Mouse (Mus musculus) layer of hippocampus, postnatal 25 days (tissue): ENCODE measurements around the gene Rmnd5b. TPM values are rescaled to one million over a fixed set of nuclear protein-coding genes. Genes with fewer than 3 reads are reported as not detected.

Source experiments
- DNase-seq, 2 experiments: peaks; one replicate each; pipeline ENCODE4 v3.0.0; 2022; ENCODE audit warnings: mixed read lengths in 2 of 2, low spot score in 1 of 2; ENCODE audit errors: extremely low spot score in 1 of 2
- total RNA-seq, 2 experiments: library from RNA; stranded (reverse); gene quantifications; 2 replicates each; pipeline ENCODE4 v1.2.3; 2021

The Rmnd5b gene
- total RNA-seq, 2 experiments from 2014 or later = 62.3 to 65.9 TPM

DNA sequence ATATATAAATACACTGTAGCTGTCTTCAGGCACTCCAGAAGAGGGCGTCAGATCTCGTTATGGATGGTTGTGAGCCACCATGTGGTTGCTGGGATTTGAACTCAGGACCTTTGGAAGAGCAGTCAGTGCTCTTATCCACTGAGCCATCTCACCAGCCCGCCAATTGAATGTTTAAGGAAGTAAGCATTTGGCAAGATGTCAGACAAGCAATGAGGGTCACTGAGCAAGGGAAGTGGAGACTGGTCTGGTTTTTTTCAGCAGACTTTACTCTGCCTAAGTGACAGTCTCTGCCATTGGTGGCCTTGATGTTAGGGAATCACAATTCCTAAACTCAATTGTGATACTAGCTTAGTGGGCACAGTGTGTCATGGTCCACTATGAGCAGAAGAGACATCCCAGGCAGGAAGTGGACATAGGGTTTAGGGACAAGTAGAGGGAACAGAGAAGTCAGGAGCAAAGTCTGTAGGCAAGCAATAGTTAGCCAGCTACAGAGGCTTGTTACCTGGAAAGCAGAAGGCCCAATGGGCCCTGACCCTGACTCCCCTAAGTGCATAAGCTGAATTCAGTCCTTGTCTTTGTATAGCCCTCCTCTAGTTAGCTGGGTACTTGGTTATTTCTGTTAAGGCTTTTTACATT lies 40.9 kb downstream of the Rmnd5b start:
- DNase-seq = no peak

DNA sequence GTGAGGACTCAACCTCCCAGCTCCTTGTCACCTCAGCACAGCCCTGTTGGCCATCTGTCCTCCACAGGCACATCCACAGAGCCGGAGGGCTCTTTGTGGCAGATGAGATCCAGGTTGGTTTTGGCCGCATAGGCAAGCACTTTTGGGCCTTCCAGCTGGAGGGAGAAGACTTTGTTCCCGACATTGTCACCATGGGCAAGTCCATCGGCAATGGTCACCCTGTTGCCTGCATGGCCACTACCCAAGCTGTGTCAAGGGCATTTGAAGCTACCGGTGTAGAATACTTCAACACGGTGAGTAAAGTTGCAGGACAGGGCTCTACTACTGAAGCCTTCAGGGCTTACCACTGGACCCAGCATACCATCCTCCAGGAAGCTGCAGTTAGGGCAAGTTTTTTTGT lies 41.8 kb downstream of the Rmnd5b start:
- no peak for DNase-seq

DNA sequence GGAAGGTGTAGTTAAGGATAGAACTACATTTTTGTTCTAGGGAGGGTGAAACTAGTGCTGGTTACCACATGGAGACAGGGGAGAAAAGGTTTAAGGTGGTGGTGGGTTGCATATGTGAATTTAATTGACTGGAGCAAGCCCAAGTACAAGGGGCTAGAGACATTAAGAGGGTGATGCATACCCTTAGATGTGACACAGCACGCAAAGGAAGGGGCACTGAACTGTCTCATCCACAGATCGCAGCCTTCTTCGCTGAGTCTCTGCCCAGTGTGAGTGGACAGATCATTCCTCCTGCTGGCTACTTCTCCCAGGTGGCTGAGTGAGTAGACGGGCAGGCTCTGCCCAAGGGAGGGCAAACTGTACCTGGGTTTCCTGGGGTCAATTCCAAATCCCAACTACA lies 42.3 kb downstream of the Rmnd5b start:
- no peak for DNase-seq

DNA sequence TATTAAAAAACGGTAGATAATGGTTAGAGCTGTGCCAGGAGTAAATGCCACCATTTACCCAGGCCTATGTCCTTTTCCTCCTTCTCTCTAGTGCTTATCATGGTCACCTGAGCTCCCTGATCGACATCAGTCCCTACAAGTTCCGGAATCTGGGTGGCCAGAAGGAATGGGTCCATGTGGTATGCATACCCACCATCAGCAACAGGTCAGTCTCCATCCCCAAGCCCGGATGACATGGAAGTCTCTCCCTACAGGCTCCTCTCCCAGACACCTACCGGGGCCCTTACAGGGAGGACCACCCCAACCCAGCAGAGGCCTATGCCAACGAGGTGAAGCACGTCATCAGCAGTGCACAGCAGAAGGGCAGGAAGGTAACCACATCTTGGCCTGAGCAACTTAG lies 43.8 kb downstream of the Rmnd5b start:
- DNase-seq = no peak

DNA sequence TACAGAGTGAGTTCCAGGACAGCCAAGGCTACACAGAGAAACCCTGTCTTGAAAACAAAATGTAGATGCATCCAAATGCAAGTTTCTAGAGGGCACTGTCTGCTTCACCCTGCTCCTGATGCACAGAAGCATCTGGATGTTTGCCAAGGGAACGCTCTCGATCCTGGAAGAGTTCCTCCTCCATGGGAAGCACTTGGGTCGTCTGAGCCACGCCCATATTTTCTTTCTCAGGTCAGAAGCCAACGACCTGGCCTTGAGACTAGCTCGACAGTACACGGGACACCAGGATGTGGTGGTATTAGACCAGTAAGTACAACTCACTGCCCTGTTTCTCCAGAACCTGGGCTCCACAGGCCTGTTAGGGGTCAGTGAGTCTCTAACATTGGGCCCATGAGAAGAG lies 44.5 kb downstream of the Rmnd5b start:
- DNase-seq = no peak

DNA sequence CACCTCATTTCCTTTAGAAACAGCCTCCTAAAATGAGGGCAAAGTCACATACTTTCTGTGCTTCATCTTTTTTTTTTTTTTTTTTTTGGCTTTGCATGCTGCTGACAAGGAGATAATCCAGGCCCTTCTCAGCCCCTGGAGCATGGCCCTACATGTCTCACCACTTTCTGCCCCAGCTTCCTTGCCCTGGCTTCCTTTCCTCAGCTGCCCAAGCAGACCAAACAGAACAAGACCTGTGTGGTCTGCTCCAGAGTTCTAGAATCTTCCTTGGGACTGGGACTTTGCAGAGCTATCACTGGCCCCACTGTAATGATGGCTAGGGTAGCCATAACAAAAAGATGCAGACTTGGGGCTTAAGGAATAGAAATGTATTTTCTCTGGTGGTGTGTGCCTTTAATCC lies 45.7 kb downstream of the Rmnd5b start:
- no peak for DNase-seq

DNA sequence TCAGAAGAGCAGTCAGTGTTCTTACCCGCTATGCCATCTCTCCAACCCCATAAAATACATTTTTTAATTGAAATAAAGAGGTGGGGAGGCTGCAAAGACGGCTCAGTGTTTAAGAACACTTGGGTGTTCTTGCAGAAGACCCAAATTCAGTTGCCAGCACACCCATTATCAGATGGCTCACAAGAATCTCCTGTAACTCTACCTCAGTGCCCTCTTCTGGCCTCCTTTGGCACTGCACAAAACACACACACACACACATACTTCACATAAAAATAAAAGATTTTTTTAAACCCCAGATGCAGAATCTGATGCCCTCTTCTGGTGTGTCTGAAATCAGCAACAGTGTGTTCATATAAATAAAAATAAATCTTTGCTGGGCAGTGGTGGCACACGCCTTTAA lies 46.9 kb downstream of the Rmnd5b start:
- no peak for DNase-seq

DNA sequence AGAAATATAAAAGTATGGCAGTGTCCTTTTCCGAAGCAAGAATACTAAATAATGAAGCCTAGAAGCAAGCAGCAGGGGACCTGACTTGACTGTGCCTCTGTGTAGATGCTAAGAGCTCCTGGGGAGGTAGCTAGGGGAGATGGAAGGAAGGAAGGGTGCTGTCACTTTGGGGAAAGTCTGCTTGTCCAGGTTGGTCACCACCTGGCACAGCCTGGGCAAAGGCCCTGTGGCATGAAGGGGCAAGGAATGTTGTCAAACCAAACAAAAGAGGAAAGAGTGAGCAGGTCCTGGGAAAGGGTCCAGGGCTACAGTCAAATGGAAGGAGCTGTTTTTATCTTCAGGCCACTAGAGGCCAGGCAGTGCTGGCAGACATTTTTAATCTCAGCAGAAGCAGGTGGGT lies 48.6 kb downstream of the Rmnd5b start:
- DNase-seq = no peak

DNA sequence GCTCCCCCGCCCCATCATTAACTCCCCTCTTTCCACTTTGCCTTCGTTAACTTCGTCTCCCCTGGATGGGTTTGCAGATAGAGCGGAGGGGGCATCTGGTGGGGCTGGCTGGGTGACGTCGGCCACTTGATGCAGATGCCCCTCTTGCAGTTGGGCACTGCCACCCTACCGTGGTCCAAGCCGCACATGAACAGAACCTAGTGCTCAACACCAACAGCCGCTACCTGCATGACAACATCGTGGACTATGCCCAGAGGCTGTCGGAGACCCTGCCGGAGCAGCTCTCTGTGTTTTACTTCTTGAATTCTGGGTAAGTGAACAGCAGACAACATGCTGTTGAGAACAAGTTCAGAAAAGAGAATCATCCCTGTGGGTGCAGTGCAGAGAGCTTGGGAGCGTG lies 49.3 kb downstream of the Rmnd5b start:
- no peak for DNase-seq

DNA sequence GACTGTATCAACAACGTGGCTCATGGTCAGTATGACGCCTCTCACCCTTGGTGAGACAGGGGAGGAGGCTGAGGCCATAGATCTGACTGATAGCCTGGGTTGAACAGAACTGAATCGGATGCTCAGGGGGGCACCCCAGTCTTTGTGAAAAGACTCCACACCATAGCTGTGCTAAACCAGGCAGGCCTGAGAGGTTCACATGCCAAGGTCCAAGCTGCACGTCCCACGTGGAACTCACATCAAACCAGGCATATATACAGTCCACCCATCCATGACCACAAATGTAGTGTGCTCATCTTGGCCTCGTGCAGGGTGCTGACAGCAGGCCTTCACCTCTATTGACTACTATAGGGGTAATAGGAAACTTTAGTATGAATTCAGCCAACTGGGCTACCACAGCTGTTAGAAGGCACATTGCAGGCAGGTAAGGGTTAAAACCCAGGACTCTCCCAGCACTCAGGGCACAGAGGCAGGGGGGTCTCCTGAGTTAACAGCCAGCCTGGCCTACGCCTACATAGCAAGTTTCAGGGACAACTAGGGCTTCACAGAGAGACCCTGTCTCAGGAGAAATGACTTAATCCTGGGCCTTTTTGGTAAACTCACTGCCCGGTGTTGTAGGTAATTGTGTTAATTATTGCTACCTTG lies 50.0 kb downstream of the Rmnd5b start:
- DNase-seq = no peak

DNA sequence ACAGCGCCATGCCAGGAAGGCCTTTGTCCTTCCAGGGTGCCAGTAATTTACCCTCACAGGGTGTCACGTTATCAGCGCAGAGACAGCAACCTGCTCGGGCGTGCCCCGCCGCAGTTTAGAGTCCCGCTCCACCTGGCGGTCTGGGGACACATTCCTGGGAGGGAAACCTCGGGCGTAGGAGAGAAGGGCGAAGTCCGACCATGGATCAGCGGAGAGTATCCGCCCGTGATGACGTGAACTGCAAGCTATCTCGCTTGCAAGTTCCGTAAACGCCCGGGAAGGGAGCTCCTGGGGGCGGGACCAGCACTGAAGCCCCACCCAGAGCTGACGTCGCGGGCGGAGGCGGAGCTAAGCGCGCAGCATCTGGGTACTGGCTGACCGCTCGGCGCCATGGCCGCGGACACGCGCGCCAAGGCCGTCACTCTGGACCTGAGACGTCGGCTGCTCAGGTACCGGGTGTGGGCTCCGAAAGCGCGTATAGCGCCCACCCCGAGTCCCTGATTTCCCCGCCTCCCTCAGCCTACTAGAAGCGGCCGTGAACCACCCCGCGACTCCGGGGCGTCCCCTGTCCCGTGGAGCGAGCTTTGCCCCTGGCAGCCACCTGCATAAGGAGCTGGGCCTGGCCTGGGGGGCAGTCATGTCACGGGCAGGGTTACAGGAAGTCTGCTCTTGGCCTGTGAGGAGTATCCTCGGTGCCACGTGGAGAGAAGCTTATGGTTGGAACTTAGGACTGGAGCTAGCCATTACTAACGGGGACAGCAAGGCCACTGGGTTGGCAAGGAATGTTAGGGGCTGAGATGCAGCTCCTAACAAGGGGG lies 51.1 kb downstream of the Rmnd5b start, which contains the start of gene Phykpl:
Gene Phykpl, plus strand, starts transcription at position 327 of the 818 bp plus-strand sequence.
- DNase-seq = peak; percentile 87 to 89

DNA sequence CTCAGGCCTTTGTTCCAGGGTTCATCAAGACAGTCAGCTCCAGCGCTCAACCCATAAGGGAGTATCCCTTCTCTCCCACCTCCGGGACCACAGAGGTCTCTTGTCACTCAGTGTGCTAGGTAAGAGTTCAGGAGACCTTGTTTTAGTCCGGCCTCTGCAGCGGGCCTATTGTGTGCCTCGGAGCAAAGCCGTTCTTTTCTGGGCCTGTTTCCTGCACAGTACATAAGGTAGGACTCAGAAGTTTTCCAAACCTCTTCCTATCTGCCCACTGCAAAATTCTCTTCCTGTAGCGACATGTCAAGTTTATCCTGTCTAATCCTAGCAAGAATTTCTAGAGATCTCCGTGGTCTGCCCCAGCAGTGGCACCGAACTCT lies 51.7 kb downstream of the Rmnd5b start:
- no peak for DNase-seq

DNA sequence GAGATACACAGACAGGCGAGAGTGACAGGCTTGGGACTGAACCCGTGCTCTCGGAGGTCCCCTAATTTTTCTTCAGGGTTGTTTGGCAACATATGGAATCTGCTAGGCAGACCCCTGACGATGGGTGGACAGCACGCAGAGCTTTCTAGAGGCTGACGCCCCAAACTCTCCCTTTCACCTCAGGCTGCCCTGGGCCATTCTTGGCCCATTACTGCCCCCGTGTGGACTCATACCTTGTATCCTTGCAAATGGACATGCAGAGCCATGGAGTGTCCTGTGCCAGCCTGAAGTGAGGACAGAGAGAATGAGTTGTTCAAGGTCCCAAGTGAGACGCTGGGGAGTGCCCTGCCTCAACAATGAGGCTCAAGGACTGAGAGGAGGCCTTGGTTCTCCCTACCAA lies 53.0 kb downstream of the Rmnd5b start:
- peak; percentile 43 to 70 for DNase-seq

DNA sequence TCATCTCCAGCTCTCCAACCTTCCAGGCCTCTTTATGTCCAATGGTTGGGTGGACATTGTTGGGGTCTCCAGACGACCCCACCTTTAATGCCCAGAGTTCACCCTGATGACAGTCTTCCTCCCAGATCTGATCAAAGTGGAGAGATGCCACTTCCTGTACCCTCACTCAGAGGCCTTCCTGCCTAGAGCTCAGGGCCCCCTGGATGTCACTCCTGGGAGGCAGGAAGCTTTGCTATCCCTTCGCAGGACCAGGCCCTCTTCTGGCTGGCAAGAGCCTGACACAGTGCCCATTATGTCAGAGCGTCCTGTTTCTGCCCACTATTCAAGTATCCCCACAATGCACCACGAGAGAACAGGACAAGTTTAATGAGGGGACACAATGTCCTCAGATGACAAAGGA lies 56.7 kb downstream of the Rmnd5b start:
- no peak for DNase-seq

DNA sequence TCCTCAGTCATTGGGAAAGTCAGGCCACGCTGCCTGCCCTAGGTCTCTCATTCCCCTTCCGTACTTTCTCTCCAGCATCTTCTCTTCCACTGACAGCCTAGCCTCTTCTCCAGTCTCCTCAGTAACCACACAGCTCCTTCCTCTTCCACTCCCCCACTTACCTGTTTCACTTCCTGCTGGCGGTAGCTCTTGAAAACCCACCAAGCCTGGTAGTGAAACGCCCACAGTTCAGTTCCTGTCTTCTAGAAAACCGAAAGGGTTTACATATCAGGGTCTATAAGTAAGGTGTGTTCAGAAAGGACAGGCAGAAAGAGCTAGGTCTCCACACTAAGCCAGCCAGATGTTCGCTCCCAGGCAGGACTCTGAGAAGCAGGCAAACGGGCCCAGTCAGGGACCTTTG lies 58.1 kb downstream of the Rmnd5b start:
- DNase-seq = no peak

DNA sequence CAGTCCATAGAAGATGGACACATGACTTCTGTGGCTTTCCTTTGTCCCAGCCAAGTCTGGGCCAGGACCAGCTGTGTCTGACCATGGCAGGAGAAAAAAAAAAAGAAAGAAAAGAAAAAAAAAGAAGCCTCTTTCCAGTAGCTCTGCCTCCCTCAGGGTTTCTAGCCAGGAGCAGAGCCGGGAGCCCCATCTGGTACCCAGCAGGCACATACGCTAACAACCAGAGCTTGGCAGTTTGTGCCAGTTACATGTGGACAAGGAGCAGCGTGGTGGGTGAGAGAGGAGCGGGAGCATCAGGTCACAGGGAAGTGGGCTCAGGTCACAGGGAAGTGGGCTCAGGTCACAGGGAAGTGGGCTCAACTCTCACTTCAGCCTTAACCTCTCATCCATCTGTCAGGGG lies 59.2 kb downstream of the Rmnd5b start:
- peak in 1 of 2 experiments; percentile 31 for DNase-seq

Other genes starting within 250 kb of the Rmnd5b start
- gene Phykpl, start 51.1 kb downstream of the Rmnd5b start, total RNA-seq = 1 to 10 TPM; 5.6 to 8.1 TPM
- 100 to 1,000 TPM; 154 to 161 TPM for gene Hnrnpab, start 29.0 kb downstream of the Rmnd5b start, total RNA-seq
- 10 to 100 TPM; 46.7 to 48.7 TPM for gene Nhp2, start 16.2 kb downstream of the Rmnd5b start, total RNA-seq
- 10 to 100 TPM; 12.1 to 12.4 TPM for gene N4bp3, start 14.9 kb upstream of the Rmnd5b start, total RNA-seq
- gene D930048N14Rik, start 15.1 kb upstream of the Rmnd5b start, total RNA-seq = 1 to 10 TPM; 1.2 to 1.3 TPM
- 10 to 100 TPM; 36.6 to 44.4 TPM for gene 0610009B22Rik, start 53.0 kb upstream of the Rmnd5b start, total RNA-seq
- 10 to 100 TPM; 15.3 to 22.0 TPM for gene Sec24a, start 127.7 kb upstream of the Rmnd5b start, total RNA-seq
- 10 to 100 TPM; 68.7 to 72.7 TPM for gene Sar1b, start 127.8 kb upstream of the Rmnd5b start, total RNA-seq
- 10 to 100 TPM; 28.4 to 29.7 TPM for gene Jade2, start 221.8 kb upstream of the Rmnd5b start, total RNA-seq